Mouse (Mus musculus) large intestine, adult 2 months (tissue): Measurements from ENCODE around the gene Olfr617. TPM values are rescaled to one million over a fixed set of nuclear protein-coding genes. Genes with fewer than 3 reads are reported as not detected.
"Not testable (repeated sequence)": the region's sequence is repeated elsewhere in the genome, so short reads cannot be mapped to it uniquely, and the experiment has no call there.

Experiments
- DNase-seq: peaks from one replicate; pipeline ENCODE4 v3.0.0-alpha.2; 2012; ENCODE audit warnings: low read depth, low spot score
- WGBS: fragments of 180-500 bp; shearing (Covaris S2); methylation state at CpG from one replicate; pipeline ENCODE4 v1.1.7; 2018; 5-methylcytosine and 5-hydroxymethylcytosine counted together
- polyA plus RNA-seq: library from polyadenylated mRNA; depleted of rRNA; stranded (reverse); fragments of >200 nt; gene quantifications from 2 replicates; pipeline ENCODE4 v1.2.3, GENCODE M21; 2012; rRNA removed

Olfr617 gene
- polyA plus RNA-seq, result not detected in 2 replicates

- WGBS, result 86% methylated on average over 1 of the region's 1 CpGs
- DNase-seq, result no peak
Observed at GRCm38 (mm10) chr7:103572761-103573160, at the start of gene Olfr617. Gene Olfr617 (plus strand): TSS chr7:103573061.

DNA sequence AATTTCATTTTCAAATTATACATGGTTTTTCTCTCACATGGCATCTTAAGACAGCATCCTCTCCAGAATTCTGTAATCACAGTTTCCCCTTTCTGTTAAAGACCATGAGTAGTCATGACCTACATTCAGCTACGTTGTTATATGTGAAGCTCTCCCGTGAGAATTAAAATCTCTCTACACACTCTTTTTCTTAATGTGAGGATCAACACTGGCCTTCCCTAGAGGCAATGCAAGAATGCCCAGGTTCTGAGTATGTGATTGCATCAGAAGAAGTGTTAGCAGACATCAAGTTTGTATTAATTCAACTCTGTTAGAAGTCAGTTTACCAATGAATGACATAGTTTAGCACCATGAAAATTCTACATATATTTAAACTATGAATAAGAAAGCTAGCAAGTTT lies 30.2 kb upstream of the Olfr617 start, which contains the start of gene Olfr612:
Gene Olfr612, minus strand, starts transcription at position 101 of the 400 bp plus-strand sequence.
- WGBS, result 84% methylated on average over 2 of the region's 2 CpGs
- not testable (repeated sequence) for DNase-seq

- DNase-seq, result no peak
- WGBS, result 74% methylated on average over 2 of the region's 2 CpGs
Observed at GRCm38 (mm10) chr7:103547774-103548173, 25.1 kb upstream of the Olfr617 start, which contains the start of gene Olfr613. Gene Olfr613 (plus strand): TSS chr7:103548074.

GRCm38 (mm10) chr7:103555779-103556178 lies 17.1 kb upstream of the Olfr617 start, which contains the start of gene Olfr615:
Gene Olfr615 (plus strand): TSS chr7:103556079.
- DNase-seq, result no peak
- 83% methylated on average over 2 of the region's 2 CpGs for WGBS

GRCm38 (mm10) chr7:103569043-103569442 lies 3.8 kb upstream of the Olfr617 start, which contains the start of gene Olfr616:
Gene Olfr616 (minus strand): TSS chr7:103569143.
- WGBS, result 68% methylated on average over 3 of the region's 3 CpGs
- no peak for DNase-seq

DNA sequence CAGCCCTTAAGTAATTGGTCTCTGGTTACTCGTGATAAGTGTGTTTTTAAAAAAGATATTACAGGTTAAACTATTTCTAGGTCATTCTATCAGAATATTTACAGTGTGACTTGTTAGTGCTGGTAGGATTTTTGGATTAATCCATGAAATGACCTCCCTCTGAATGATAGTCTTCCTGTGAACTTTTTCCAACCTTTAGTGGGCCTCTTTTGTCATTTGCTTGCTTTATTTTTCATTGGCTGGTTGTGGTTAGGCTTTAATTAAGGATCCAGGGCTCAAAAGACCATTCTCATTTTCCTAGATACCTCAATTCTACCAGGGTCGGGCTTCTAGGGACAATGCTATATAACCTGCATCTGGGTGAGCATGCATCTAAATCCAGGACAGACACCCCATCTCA lies 16.9 kb downstream of the Olfr617 start, which contains the start of gene Olfr618:
Gene Olfr618, plus strand, starts transcription at position 301 of the 400 bp plus-strand sequence.
- WGBS, result 55% methylated on average over 2 of the region's 2 CpGs
- no peak for DNase-seq

GRCm38 (mm10) chr7:103600275-103600674 lies 27.4 kb downstream of the Olfr617 start, which contains the start of gene Olfr619:
Gene Olfr619 (plus strand): TSS chr7:103600575.
- DNase-seq, result no peak

DNA sequence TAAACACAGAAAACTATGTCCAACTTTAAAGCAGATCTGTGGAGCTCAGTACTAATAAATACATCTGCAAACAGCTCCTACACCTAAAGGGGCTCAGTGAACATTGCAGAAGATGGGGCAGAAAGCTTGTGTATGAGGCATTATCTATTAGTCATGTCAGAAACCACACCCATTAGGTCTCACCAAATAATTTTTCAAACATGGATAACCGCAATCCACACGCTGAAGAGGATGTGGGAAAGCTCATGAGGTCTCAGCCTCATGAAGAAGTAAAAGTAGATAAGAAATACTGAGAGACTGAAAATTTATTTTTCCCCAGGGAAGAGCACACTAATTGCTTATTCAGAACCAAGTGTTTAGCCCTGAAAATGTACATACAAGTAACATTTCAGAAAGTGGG lies 34.6 kb downstream of the Olfr617 start:
- DNase-seq, result no peak
- 80% methylated on average over 2 of the region's 2 CpGs for WGBS

DNA sequence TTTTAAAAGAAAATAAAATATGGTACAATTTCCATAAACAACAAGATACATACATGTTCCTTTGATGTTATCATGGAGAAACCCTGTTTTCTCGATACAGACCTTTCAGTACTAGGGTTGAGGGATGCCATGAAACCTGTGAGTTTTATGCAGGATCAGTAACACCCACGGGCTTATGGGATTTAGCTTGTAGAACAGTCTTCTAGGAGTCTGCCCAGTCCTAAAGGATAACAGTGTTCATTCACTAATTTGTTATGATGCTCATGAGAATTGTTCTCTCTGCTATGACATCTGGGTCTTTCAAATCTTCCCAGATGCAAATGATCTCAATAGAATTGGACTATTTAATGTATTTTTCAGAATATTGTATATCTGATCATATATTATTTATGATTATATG lies 39.6 kb downstream of the Olfr617 start, which contains the start of gene Olfr620:
Gene Olfr620, minus strand, starts transcription at position 101 of the 400 bp plus-strand sequence.
- no peak for DNase-seq
- WGBS, result 66% methylated on average over 2 of the region's 2 CpGs

Other genes starting within 250 kb of the Olfr617 start
- gene Olfr598, start 249.5 kb upstream of the Olfr617 start, polyA plus RNA-seq, result not detected in 2 replicates
- gene Olfr599, start 237.1 kb upstream of the Olfr617 start, polyA plus RNA-seq, result not detected in 2 replicates
- not detected in 2 replicates for gene Olfr600, start 223.4 kb upstream of the Olfr617 start, polyA plus RNA-seq
- gene Olfr601, start 210.4 kb upstream of the Olfr617 start, polyA plus RNA-seq, result not detected in 2 replicates
- not detected in 2 replicates for gene Olfr603, start 186.9 kb upstream of the Olfr617 start, polyA plus RNA-seq
- gene Usp17lc, start 158.0 kb upstream of the Olfr617 start, polyA plus RNA-seq, result not detected in 2 replicates
- gene Olfr605, start 127.6 kb upstream of the Olfr617 start, polyA plus RNA-seq, result not detected in 2 replicates
- gene Olfr606, start 124.0 kb upstream of the Olfr617 start, polyA plus RNA-seq, result not detected in 2 replicates
- not detected in 2 replicates for gene Olfr607, start 108.9 kb upstream of the Olfr617 start, polyA plus RNA-seq
- gene Olfr608, start 103.2 kb upstream of the Olfr617 start, polyA plus RNA-seq, result not detected in 2 replicates
- gene Olfr609, start 75.0 kb upstream of the Olfr617 start, polyA plus RNA-seq, result not detected in 2 replicates
- gene Olfr610, start 60.9 kb upstream of the Olfr617 start, polyA plus RNA-seq, result not detected in 2 replicates
- gene Olfr611, start 52.2 kb upstream of the Olfr617 start, polyA plus RNA-seq, result not detected in 2 replicates
- gene Olfr612, start 30.3 kb upstream of the Olfr617 start, polyA plus RNA-seq, result not detected in 2 replicates
- not detected in 2 replicates for gene Olfr613, start 25.0 kb upstream of the Olfr617 start, polyA plus RNA-seq
- gene Olfr615, start 17.0 kb upstream of the Olfr617 start, polyA plus RNA-seq, result not detected in 2 replicates
- gene Olfr616, start 3.9 kb upstream of the Olfr617 start, polyA plus RNA-seq, result not detected in 2 replicates
- not detected in 2 replicates for gene Olfr618, start 17.0 kb downstream of the Olfr617 start, polyA plus RNA-seq
- gene Olfr619, start 27.5 kb downstream of the Olfr617 start, polyA plus RNA-seq, result not detected in 2 replicates
- not detected in 2 replicates for gene Olfr620, start 39.5 kb downstream of the Olfr617 start, polyA plus RNA-seq
- gene Olfr622, start 69.6 kb downstream of the Olfr617 start, polyA plus RNA-seq, result not detected in 2 replicates
- not detected in 2 replicates for gene Olfr623, start 90.6 kb downstream of the Olfr617 start, polyA plus RNA-seq
- gene Olfr624, start 98.1 kb downstream of the Olfr617 start, polyA plus RNA-seq, result not detected in 2 replicates
- gene Olfr625-ps1, start 109.7 kb downstream of the Olfr617 start, polyA plus RNA-seq, result not detected in 2 replicates
- gene Olfr243, start 141.6 kb downstream of the Olfr617 start, polyA plus RNA-seq, result not detected in 2 replicates
- not detected in 2 replicates for gene Olfr628, start 157.3 kb downstream of the Olfr617 start, polyA plus RNA-seq
- gene Olfr629, start 171.9 kb downstream of the Olfr617 start, polyA plus RNA-seq, result not detected in 2 replicates
- not detected in 2 replicates for gene Olfr630, start 184.3 kb downstream of the Olfr617 start, polyA plus RNA-seq
- gene Olfr69, start 198.5 kb downstream of the Olfr617 start, polyA plus RNA-seq, result not detected in 2 replicates
- gene Olfr68, start 206.6 kb downstream of the Olfr617 start, polyA plus RNA-seq, result not detected in 2 replicates
- gene Olfr67, start 218.8 kb downstream of the Olfr617 start, polyA plus RNA-seq, result not detected in 2 replicates
- 7.5 and 9.3 TPM in 2 replicates for gene Hbb-bt, start 240.9 kb downstream of the Olfr617 start, polyA plus RNA-seq